Mouse (Mus musculus) CD4-positive helper T cell, adult 2 months (primary cell): Measurements from ENCODE around the gene Il5.

ENCODE experiments used
- DNase-seq: peaks from one replicate; pipeline ENCODE4 v3.0.0-alpha.2; 2012; ENCODE audit warnings: low read depth, missing footprints, low spot score

The Il5 gene

DNA sequence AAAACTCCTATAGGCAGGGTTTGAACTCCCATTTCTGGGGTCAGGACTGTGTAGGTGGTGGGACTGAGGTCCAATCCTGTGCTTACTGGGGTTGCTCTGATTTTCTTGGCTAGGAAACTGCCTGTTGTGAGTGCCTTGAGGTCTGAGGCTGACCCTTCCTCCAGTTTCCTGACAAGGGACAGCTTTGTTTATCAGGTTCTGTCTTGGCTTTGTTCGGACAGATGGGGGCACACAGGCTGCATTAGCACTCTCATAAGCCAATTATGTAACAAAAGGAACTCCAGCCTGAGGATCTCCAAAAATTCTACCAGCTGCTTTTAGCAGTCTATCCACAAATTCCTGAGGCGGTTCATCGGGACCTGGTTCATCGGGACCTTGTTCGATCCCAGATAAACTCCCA is 21.8 kb downstream of the Il5 start:
- no peak for DNase-seq

DNA sequence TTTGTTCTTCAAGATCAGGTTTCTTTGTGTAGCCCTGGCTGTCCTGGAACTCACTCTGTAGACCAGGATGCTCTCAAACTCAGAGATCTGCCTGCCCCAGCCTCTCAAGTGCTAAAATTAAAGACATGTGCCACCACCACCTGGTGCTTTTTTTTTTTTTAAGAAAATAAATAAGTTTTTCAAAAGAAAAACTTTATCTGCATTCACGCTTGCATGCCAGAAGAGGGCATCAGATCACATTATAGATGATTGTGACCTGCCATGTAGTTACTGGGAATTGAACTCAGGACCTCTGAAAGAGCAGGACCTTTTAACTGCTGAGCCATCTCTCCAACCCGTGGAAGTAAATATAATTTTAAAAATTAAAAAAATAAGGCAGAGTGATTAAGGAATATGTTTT is 24.7 kb downstream of the Il5 start:
- DNase-seq: no peak

DNA sequence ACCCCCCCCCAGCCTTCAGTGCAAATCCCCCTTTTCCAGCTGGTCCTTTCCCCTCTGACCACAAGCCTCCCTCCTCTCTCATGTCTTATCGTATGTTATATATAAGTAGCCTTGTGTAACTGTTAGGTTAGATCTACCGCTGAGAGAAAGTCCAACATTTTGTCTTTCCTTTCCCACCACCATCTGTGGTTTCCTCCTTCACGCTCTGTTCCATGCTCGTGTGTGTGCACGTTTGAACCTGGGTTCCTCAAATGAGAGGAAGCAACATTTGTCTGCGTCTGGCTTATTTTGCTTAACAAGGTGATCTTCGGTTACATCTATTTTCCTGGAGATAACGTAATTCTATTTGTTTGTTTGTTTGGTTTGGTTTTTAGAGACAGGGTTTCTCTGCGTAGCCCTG is 27.4 kb downstream of the Il5 start:
- DNase-seq: no peak

- DNase-seq: no peak
These were observed 28.0 kb downstream of the Il5 start for GRCm38 (mm10) chr11:53748614-53749013.

DNA sequence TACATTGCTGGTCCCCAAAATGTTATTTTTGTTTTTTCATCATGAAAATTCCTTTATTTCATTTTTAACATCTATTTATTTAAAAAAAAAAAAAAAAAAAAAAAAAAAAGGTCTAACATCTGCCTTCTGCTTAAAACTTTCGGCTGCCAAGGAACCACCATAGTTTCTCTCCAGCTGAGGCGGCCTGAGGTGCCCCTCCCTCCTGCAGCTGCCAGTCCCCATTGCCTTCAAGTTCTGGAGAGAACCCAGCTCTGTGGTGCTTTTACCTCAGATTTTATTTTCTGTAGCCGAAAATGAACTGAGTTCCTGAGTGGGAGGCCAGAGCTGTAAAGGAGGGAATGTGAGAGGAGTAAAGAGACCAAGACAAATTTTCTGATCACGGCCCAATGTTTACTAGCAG is 28.7 kb downstream of the Il5 start:
- DNase-seq: no peak

DNA sequence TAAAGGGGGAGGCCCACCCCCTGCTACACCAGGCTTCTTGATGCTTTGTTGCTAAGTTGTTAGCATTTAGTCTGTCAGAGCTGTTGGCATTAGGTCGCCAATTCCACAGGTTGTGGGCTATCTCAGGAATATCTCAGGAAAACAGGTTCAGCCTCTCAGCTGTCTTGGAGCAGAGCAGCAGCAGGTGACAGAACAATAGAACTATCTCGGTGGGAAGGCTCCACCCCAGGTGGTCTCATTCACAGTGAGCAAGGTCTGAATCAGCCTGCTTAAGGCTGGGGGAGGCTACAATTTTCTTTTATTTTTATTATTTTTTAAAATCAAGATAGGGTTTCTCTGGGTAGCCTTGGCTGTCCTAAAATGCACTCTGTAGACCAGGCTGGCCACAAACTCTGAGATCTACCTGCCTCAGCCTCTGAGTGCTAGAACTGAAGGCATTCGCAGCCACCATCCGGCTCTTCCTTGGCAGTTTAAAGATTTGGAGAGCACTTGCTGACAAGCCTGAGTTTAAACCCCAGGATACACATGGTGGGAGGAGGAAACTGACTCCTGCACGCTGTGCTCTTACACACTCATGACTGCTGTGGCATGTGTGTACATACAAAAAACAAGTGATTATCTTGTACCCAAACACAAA is 29.2 kb downstream of the Il5 start:
- DNase-seq: no peak

GRCm38 (mm10) chr11:53755011-53755595 is 34.5 kb downstream of the Il5 start:
- DNase-seq: no peak

- no peak for DNase-seq
These were observed 37.0 kb downstream of the Il5 start for GRCm38 (mm10) chr11:53757612-53758011.

GRCm38 (mm10) chr11:53758033-53758432 is 37.4 kb downstream of the Il5 start:
- peak; percentile 49 for DNase-seq

DNA sequence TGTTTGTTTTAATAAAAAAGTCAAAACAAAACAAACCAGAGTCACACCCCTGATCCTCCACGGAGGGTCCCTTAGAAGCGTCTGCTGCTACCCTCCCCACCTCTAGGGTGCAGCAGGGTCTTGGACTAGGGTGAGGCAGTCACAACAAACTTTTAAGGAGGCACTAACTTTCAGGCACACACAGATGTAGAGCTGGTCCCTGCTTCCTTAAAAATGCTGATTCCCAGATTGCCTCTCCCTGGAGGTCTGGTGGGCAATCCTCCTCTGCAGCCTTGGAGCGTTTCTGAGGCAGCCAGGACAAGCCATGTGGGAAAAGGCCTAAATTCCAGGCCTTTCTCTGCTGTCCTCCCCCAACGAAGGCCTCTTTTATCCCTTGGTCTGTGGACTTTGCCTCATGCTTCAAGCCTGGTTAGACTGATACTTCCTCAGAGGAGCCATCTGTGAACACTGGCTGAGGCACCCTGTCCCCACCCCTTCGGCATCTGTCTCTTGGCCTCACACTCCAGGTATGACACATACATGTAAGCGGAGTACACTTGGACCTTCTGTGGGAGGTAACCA is 38.3 kb downstream of the Il5 start:
- DNase-seq: peak; percentile 31

GRCm38 (mm10) chr11:53759545-53760406 is 39.2 kb downstream of the Il5 start:
- no peak for DNase-seq

GRCm38 (mm10) chr11:53761284-53761683 is 40.7 kb downstream of the Il5 start:
- no peak for DNase-seq

GRCm38 (mm10) chr11:53761822-53762221 is 41.2 kb downstream of the Il5 start:
- no peak for DNase-seq

DNA sequence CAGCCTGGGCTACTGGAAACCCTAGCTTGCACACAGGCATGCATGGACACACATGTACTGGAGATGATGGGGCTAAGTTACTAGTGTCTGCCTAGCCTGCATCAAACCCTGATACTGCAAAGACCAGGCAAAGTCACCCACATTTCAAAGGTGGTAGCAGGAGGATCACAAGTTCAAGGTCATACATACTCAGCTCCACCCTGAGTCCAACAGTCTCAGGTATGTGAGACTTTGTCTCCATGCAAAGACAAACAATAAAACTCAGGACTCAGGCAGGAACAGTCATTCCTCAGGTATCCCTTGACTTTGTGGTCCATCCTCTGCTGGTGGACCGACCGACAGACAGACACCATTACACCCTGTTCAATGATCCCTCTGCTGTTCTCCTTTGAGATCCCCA is 41.8 kb downstream of the Il5 start:
- no peak for DNase-seq

- peak; percentile 81 for DNase-seq
These were observed 42.4 kb downstream of the Il5 start for GRCm38 (mm10) chr11:53762827-53763495.

DNA sequence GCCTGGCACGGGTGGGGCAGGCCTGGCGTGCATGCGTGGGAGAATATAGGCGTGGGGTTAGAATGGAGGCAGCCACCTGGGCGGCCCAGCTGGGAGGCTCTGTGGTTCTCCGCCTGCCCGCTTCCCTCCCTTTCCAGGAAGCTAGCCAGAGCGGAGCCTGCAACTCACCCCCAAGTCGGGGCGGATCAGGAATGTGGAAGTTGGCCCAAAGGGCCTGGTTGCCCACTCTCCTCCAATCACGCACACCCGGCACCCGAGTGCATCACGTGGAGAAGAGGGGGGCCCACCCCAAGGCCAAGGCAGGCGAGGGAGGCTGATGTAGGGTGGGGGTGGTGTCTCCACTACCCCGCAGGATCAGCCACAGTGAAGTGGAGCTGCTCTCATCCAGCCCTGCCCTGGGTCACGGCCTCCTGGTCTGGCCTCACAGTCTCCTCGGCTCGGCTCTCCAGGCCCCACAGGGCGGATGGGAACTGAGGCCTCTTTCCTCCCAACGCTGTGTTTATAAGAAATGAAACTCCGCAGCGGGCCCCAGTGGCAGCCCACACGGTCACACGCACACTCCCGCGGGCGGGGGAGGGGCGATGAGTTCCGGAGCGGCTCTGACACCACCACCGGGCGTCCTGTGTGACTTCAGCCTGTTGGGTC is 43.0 kb downstream of the Il5 start:
- peak; percentile 94 for DNase-seq

GRCm38 (mm10) chr11:53764581-53764980 is 44.0 kb downstream of the Il5 start:
- DNase-seq: no peak

DNA sequence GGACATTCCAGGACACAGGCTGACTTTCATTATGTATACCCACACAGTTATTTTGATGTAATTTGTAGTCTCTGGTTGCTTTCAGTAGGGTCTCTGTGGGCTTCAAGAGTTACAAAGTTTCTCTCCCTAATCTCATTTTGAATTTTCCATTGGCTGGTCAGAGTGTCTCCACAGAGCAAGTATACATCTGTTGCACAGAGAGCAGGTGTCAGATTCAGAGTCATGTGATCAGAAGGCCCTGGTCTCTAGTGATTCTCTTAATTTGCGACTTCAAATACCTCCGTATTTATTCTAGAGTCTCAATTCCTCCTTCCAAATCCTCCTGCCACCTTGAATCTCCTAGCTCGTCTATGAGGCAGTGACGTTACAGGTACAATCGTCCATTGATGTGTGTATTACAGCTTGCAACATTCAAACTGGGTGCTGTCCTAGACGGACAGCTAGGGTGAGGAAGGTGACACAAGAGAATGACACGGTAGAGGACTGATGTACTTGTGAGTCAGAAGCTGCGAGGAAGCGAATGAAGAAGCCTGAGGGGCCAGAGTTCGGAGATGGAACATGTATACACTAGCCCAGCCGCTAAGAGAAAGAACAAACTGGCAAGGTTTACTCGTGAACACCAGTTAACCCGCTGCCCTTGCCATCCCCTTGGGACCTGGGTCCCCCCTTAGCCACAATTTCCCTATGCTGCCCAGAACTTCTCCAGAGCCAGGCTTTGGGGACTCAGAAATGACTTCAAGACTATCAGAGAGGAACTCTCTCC is 48.0 kb downstream of the Il5 start:
- peak; percentile 50 for DNase-seq

GRCm38 (mm10) chr11:53769185-53769576 is 48.6 kb downstream of the Il5 start:
- no peak for DNase-seq

GRCm38 (mm10) chr11:53769760-53770124 is 49.1 kb downstream of the Il5 start, which contains the start of gene Irf1:
TSS of gene Irf1 (plus strand) at chr11:53770014.
- peak; percentile 98 for DNase-seq
